Mouse (Mus musculus) liver, adult 2 months (tissue): ENCODE results near the gene Serpinb13. TPM values are rescaled to one million over a fixed set of nuclear protein-coding genes. Genes with fewer than 3 reads are reported as not detected.
A peak's percentile ranks its signal among the peaks of the same experiment; 100 is the strongest.

Experiments used
- DNase-seq: peaks from one replicate; pipeline ENCODE4 v3.0.0-alpha.2; 2011; ENCODE audit warnings: low read depth, low spot score; ENCODE audit errors: extremely low read depth
- H3K27ac ChIP-seq: fragments of 200-500 bp; replicated peaks from 2 replicates; pipeline ENCODE4 v1.5.1; 2012; ENCODE audit warnings: low read depth, mild to moderate bottlenecking, control low read depth, inconsistent platforms, low read length; ENCODE audit not compliant: insufficient read depth
- H3K27me3 ChIP-seq: fragments of 200-500 bp; 2 replicates; pipeline ENCODE4 v1.6.1; 2012; ENCODE audit warnings: mild to moderate bottlenecking, moderate library complexity, low read length, inconsistent platforms; ENCODE audit not compliant: control insufficient read depth, insufficient read depth
- H3K36me3 ChIP-seq: fragments of 200-500 bp; 2 replicates; pipeline ENCODE4 v1.6.1; 2012; ENCODE audit warnings: low read length, inconsistent platforms; ENCODE audit not compliant: control insufficient read depth, insufficient read depth
- H3K4me1 ChIP-seq: fragments of 200-500 bp; 2 replicates; pipeline ENCODE4 v1.6.1; 2011; ENCODE audit warnings: low read length; ENCODE audit not compliant: control insufficient read depth, insufficient read depth
- H3K4me3 ChIP-seq: fragments of 200-500 bp; 2 replicates; pipeline ENCODE4 v1.5.1; 2011; ENCODE audit warnings: low read depth, mild to moderate bottlenecking, control low read depth, low read length, moderate library complexity; ENCODE audit not compliant: insufficient read depth
- H3K79me2 ChIP-seq: fragments of 200-500 bp; 2 replicates; pipeline ENCODE4 v1.6.1; 2012; ENCODE audit warnings: inconsistent platforms, mild to moderate bottlenecking, low read length, moderate library complexity; ENCODE audit not compliant: control insufficient read depth, insufficient read depth
- H3K9ac ChIP-seq: fragments of 200-500 bp; 2 replicates; pipeline ENCODE4 v1.6.1; 2012; ENCODE audit warnings: low read depth, mild to moderate bottlenecking, control low read depth, inconsistent platforms, low read length
- CTCF ChIP-seq: fragments of 200-500 bp; IDR thresholded peaks from 2 replicates; pipeline ENCODE4 v1.5.1; 2011; ENCODE audit warnings: low read depth, low read length, control low read depth
- POLR2A ChIP-seq: fragments of 200-500 bp; IDR thresholded peaks from 2 replicates; pipeline ENCODE4 v1.6.1; 2011; ENCODE audit warnings: low read length, control low read depth; ENCODE audit not compliant: insufficient read depth; ENCODE audit errors: extremely low read depth
- WGBS: fragments of 180-500 bp; shearing (Covaris S2); methylation state at CpG from one replicate; pipeline ENCODE4 v1.1.7; 2018; 5-methylcytosine and 5-hydroxymethylcytosine counted together
- polyA plus RNA-seq: library from polyadenylated mRNA; depleted of rRNA; stranded (reverse); fragments of >200 nt; gene quantifications from 2 replicates; pipeline ENCODE4 v1.2.3, GENCODE M21; 2012
- total RNA-seq: library from RNA; depleted of rRNA; stranded (reverse); fragments of >200 nt; gene quantifications from 2 replicates; pipeline ENCODE4 v1.2.3, GENCODE M21; 2014

The Serpinb13 gene
- total and polyA plus RNA-seq, 2 experiments = not detected

DNA sequence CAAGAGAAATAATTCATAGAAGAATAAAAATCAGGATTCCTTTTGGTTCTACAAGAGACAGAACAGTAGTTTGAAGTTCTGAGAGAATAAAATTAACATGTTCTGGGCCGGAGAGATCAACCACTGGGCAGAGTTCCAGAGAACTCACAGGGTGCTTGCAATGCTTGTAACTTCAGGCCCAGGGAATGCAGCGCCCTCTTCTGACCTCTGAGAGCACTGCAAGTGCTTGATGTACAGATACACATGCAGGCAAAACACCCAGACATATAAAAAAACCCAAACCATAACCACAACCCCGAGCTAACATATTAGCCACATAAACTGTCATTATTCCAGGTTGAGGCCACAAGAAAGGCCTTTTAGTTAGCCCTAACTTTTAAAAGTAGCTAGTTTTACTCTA, 19.8 kb upstream of the Serpinb13 start:
- WGBS = 48% methylated on average over 3 of the region's 3 CpGs
- no peaks in the 10 kb centered on the region for H3K79me2 ChIP-seq
- no peaks in the 10 kb centered on the region for H3K4me1 ChIP-seq
- H3K9ac ChIP-seq = no peak overlapping the region
- H3K36me3 ChIP-seq = no peaks in the 10 kb centered on the region
- no peak overlapping the region for H3K27ac ChIP-seq
- TF ChIP-seq CTCF = peak; percentile 28; the same call in 1 of the 2 replicates
- TF ChIP-seq POLR2A = no peak
- no peak overlapping the region for H3K4me3 ChIP-seq
- no peaks in the 10 kb centered on the region for H3K27me3 ChIP-seq
- DNase-seq = no peak

DNA sequence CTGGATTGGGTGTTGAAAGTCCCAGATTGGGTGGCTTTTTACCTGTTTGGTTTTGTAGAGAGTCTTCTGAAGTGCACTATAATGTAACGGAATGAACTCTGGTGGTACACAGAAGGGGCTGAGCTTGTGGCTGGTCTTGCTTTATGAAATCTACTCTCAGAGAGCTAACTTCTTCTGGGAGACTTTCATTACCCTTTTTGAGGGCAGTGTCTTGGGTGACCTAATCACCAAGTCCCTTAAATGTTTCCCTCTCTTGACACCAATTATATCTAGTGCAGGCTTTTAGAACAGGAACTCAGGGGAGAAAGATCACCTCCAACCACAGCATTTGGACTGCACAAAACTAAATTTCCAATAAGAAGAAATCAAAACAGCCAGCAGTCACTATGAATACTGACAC, 2.3 kb downstream of the Serpinb13 start:
- no peaks in the 10 kb centered on the region for H3K27me3 ChIP-seq
- no peak overlapping the region for H3K9ac ChIP-seq
- H3K4me1 ChIP-seq = no peaks in the 10 kb centered on the region
- H3K4me3 ChIP-seq = no peak overlapping the region
- no peak overlapping the region for H3K27ac ChIP-seq
- no peaks in the 10 kb centered on the region for H3K79me2 ChIP-seq
- no peak for TF ChIP-seq CTCF
- no peak for TF ChIP-seq POLR2A
- no peaks in the 10 kb centered on the region for H3K36me3 ChIP-seq
- WGBS = 91% methylated on average over 1 of the region's 1 CpGs
- no peak for DNase-seq

DNA sequence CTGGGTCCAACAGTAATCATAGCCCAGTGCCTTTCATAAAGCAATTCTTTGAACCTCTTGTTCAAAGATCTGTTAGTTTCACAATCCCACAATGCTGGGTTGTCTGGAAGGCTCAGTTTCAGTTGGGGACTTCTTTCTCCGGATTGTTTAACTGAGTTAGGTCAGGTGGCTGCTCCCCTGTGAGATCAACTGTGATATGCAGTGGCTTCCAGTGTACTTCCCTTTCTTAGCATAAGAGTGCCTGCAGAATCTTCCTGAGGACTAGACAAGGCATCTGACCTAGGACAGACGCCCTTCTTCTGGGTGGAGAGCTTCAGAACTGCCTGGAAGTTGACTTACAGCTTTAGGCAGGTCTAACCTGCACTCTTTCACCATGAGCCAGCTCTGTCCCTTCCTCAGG, 3.1 kb downstream of the Serpinb13 start:
- TF ChIP-seq CTCF (no peak), POLR2A (no peak)
- Histone ChIP-seq H3K4me1 (no peaks in the 10 kb centered on the region), H3K79me2 (no peaks in the 10 kb centered on the region), H3K27ac (no peak overlapping the region), H3K4me3 (no peak overlapping the region), H3K27me3 (no peaks in the 10 kb centered on the region), H3K9ac (no peak overlapping the region), H3K36me3 (no peaks in the 10 kb centered on the region)
- WGBS = 43% methylated on average over 2 of the region's 2 CpGs
- no peak for DNase-seq

DNA sequence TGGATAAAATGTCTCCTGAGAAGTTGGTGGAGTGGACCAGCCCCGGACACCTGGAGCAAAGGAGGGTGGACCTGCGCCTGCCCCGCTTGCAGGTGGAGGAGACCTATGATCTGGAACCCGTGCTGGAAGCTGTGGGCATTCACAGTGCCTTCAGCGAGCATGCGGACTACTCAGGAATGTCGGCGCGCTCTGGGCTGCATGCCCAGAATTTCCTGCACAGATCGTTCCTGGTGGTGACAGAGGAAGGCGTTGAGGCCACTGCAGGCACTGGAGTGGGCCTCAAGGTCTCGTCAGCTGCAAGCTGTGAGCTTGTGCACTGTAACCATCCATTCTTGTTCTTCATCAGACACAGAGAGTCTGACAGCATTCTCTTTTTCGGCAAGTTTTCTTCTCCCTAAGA, 19.6 kb downstream of the Serpinb13 start:
- Histone ChIP-seq H3K4me3 (no peak overlapping the region), H3K27ac (no peak overlapping the region), H3K79me2 (no peaks in the 10 kb centered on the region), H3K4me1 (no peaks in the 10 kb centered on the region), H3K9ac (no peak overlapping the region), H3K36me3 (no peaks in the 10 kb centered on the region), H3K27me3 (no peaks in the 10 kb centered on the region)
- TF ChIP-seq POLR2A (no peak), CTCF (no peak)
- DNase-seq = no peak
- WGBS = 64% methylated on average over 13 of the region's 13 CpGs

DNA sequence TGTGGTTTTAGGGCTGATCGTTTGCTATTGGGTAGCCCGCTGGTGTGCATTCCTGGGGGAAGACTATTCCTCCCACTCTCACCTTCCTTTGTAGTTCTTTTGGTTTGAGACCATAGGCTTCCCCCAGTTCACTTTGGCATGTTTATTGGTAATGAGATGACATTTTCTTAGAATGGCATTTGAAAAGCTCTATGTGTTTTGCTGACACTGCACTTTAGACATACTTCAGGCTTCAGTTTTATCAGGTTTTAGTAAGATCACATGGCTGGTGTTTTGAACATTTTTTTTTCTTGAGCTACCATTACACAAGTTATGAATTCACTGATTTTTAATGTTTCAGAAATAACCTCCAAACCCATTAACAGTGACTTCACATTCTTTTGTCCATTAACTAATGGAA, 21.0 kb downstream of the Serpinb13 start:
- Histone ChIP-seq H3K4me3 (no peak overlapping the region), H3K79me2 (no peaks in the 10 kb centered on the region), H3K27ac (no peak overlapping the region), H3K9ac (no peak overlapping the region), H3K27me3 (no peaks in the 10 kb centered on the region), H3K4me1 (no peaks in the 10 kb centered on the region), H3K36me3 (no peaks in the 10 kb centered on the region)
- no peak for DNase-seq
- TF ChIP-seq CTCF (no peak), POLR2A (no peak)
- 83% methylated on average over 2 of the region's 2 CpGs for WGBS

DNA sequence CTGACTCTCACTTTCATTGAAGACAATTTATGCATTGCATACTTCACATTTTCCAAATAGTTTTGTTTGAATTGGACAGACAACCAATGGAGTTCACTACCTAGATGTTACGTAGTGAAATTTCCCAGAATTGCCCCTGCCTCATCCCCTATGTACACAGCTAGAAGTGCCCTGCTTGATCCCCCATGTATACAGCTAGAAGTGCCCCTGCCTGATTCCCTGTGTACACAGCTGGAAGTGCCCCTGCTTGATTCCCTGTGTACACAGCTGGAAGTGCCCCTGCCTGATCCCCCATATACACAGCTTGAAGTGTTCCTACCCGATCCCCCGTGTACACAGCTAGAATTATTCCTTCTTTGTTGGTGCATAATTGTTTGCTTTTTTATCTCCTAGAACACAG, 25.5 kb downstream of the Serpinb13 start:
- TF ChIP-seq CTCF (no peak), POLR2A (no peak)
- no peaks in the 10 kb centered on the region for H3K79me2 ChIP-seq
- no peaks in the 10 kb centered on the region for H3K4me1 ChIP-seq
- no peaks in the 10 kb centered on the region for H3K36me3 ChIP-seq
- 49% methylated on average over 3 of the region's 3 CpGs for WGBS
- no peak overlapping the region for H3K9ac ChIP-seq
- H3K4me3 ChIP-seq = no peak overlapping the region
- no peak for DNase-seq
- no peak overlapping the region for H3K27ac ChIP-seq
- H3K27me3 ChIP-seq = no peaks in the 10 kb centered on the region
